Mouse (Mus musculus): Measurements from ENCODE around the gene Asb9. TPM values are rescaled to one million over a fixed set of nuclear protein-coding genes. Genes with fewer than 3 reads are reported as not detected.

The Asb9 gene
- not detected in 2 replicates for polyA plus RNA-seq (2015; fragmentation: Nextera tagmentation; extraction: Ambion mirVana)

GRCm38 (mm10) chrX:164505709-164506498, at the start of gene Asb9:
Gene Asb9, plus strand, starts transcription at chrX:164506327.
- Histone ChIP-seq H3K4me2 (no peak within 1 kb of the TSS), H3K36me3 (no peaks in the 10 kb centered on the region), H3K9ac (no peak within 1 kb of the TSS), H3K4me3 (no peak within 1 kb of the TSS), H3K27ac (no peak within 1 kb of the TSS), H3K9me3 (replicated peaks) (no peaks in the 10 kb centered on the region), H3K4me1 (replicated peaks) (no peaks in the 10 kb centered on the region), H3K27me3 (no peaks in the 10 kb centered on the region)
- ATAC-seq (replicated peaks; ENCODE audit: insufficient number of reproducible peaks, insufficient read depth, low FRiP score, low read depth), result no peak
- WGBS, result 58% methylated on average over 10 of the region's 10 CpGs

GRCm38 (mm10) chrX:164459205-164459878, 46.8 kb upstream of the Asb9 start:
- no peak for ATAC-seq (replicated peaks; ENCODE audit: insufficient number of reproducible peaks, insufficient read depth, low FRiP score, low read depth)
- Histone ChIP-seq H3K9ac (no peak overlapping the region), H3K4me2 (no peak overlapping the region), H3K27ac (no peak overlapping the region), H3K4me1 (replicated peaks) (no peaks in the 10 kb centered on the region), H3K36me3 (no peaks in the 10 kb centered on the region), H3K4me3 (no peak overlapping the region), H3K27me3 (no peaks in the 10 kb centered on the region), H3K9me3 (replicated peaks) (no peaks in the 10 kb centered on the region)
- 61% methylated on average over 6 of the region's 6 CpGs for WGBS

GRCm38 (mm10) chrX:164502258-164502657, 3.9 kb upstream of the Asb9 start:
- Histone ChIP-seq H3K9me3 (replicated peaks) (no peaks in the 10 kb centered on the region), H3K36me3 (no peaks in the 10 kb centered on the region), H3K4me1 (replicated peaks) (no peaks in the 10 kb centered on the region), H3K27me3 (no peaks in the 10 kb centered on the region), H3K4me3 (no peak overlapping the region), H3K27ac (no peak overlapping the region), H3K4me2 (no peak overlapping the region), H3K9ac (no peak overlapping the region)
- ATAC-seq (replicated peaks; ENCODE audit: insufficient number of reproducible peaks, insufficient read depth, low FRiP score, low read depth), result no peak
- 68% methylated on average over 2 of the region's 2 CpGs for WGBS

- WGBS, result 77% methylated on average over 4 of the region's 4 CpGs
- Histone ChIP-seq H3K4me1 (replicated peaks) (no peaks in the 10 kb centered on the region), H3K9me3 (replicated peaks) (no peaks in the 10 kb centered on the region), H3K9ac (no peak overlapping the region), H3K4me2 (no peak overlapping the region), H3K36me3 (no peaks in the 10 kb centered on the region), H3K27ac (no peak overlapping the region), H3K4me3 (no peak overlapping the region), H3K27me3 (no peaks in the 10 kb centered on the region)
- ATAC-seq (replicated peaks; ENCODE audit: insufficient number of reproducible peaks, insufficient read depth, low FRiP score, low read depth), result no peak
Observed at GRCm38 (mm10) chrX:164507068-164507467, 941 bp downstream of the Asb9 start.

DNA sequence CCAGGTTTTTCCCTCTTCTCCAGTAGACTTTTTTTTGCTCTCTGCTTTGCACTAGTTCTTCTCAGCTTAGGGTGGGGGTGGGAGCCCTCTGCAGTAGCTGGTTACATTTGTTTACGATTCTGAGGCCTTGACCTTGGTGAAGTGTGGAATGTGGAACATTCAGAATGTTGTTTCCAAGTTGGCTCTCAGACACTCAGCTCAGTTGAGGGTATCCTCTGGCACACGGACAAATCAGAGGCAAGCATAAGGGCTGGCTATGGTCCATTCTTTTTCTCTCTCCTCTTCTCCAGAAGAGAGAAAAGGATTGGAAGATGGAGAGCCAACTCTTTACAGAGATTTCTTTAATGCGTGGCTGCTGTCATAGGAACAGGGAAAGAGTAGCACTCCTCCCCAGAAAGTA, 2.6 kb downstream of the Asb9 start:
- Histone ChIP-seq H3K4me3 (no peak overlapping the region), H3K4me2 (no peak overlapping the region), H3K27me3 (no peaks in the 10 kb centered on the region), H3K36me3 (no peaks in the 10 kb centered on the region), H3K4me1 (replicated peaks) (no peaks in the 10 kb centered on the region), H3K9me3 (replicated peaks) (no peaks in the 10 kb centered on the region), H3K27ac (no peak overlapping the region), H3K9ac (no peak overlapping the region)
- WGBS, result 38% methylated on average over 3 of the region's 3 CpGs
- no peak for ATAC-seq (replicated peaks; ENCODE audit: insufficient number of reproducible peaks, insufficient read depth, low FRiP score, low read depth)

DNA sequence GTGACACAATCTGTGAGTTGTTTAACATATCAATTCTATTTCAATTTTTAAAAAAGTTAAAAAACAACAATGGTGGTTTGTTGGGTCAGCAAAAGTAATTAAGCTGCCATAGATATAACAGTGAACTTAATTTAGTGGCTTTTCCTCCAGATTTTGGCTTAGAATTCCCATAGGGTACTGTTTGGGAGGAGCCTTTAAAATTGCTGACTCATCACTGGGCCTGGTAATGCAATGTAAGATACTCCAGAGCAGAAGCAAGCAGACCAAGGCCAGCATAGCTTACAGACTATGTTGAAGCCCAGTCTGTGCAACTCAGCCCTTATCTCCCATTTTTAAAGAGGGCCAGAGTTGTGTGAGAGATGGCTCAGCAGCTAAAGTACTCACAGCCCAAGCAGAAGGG, 16.0 kb downstream of the Asb9 start:
- Histone ChIP-seq H3K4me2 (no peak overlapping the region), H3K9me3 (replicated peaks) (no peaks in the 10 kb centered on the region), H3K4me3 (no peak overlapping the region), H3K4me1 (replicated peaks) (no peaks in the 10 kb centered on the region), H3K36me3 (no peaks in the 10 kb centered on the region), H3K9ac (no peak overlapping the region), H3K27me3 (no peaks in the 10 kb centered on the region), H3K27ac (no peak overlapping the region)
- ATAC-seq (replicated peaks; ENCODE audit: insufficient number of reproducible peaks, insufficient read depth, low FRiP score, low read depth), result no peak

DNA sequence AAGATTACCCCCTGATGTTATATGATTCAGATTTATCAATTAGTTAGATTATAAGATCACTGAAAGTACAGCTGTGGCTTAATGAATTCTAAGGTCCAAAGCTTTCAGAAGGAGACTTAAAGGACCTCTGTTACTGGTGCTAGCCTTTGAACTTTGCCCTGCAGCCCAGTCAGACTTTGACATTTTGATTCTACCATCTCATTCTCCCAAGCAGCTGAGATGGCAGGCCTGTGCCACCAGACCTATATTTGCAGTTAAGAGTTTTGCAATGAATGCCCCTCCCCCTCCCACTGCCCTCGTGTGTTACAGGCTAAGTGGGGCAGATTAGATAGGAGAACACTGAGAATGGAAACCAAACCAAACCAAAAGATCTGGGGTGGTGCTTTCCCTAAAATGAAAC, 20.4 kb downstream of the Asb9 start:
- no peak overlapping the region for H3K4me2 ChIP-seq
- no peak overlapping the region for H3K27ac ChIP-seq
- H3K9me3 ChIP-seq (replicated peaks), result no peaks in the 10 kb centered on the region
- 18% methylated on average over 1 of the region's 1 CpGs for whole genome bisulfite sequencing
- no peaks in the 10 kb centered on the region for H3K36me3 ChIP-seq
- H3K27me3 ChIP-seq, result no peaks in the 10 kb centered on the region
- no peak for ATAC-seq (replicated peaks; ENCODE audit: insufficient number of reproducible peaks, insufficient read depth, low FRiP score, low read depth)
- H3K4me3 ChIP-seq, result no peak overlapping the region
- no peak overlapping the region for H3K9ac ChIP-seq
- H3K4me1 ChIP-seq (replicated peaks), result no peaks in the 10 kb centered on the region

DNA sequence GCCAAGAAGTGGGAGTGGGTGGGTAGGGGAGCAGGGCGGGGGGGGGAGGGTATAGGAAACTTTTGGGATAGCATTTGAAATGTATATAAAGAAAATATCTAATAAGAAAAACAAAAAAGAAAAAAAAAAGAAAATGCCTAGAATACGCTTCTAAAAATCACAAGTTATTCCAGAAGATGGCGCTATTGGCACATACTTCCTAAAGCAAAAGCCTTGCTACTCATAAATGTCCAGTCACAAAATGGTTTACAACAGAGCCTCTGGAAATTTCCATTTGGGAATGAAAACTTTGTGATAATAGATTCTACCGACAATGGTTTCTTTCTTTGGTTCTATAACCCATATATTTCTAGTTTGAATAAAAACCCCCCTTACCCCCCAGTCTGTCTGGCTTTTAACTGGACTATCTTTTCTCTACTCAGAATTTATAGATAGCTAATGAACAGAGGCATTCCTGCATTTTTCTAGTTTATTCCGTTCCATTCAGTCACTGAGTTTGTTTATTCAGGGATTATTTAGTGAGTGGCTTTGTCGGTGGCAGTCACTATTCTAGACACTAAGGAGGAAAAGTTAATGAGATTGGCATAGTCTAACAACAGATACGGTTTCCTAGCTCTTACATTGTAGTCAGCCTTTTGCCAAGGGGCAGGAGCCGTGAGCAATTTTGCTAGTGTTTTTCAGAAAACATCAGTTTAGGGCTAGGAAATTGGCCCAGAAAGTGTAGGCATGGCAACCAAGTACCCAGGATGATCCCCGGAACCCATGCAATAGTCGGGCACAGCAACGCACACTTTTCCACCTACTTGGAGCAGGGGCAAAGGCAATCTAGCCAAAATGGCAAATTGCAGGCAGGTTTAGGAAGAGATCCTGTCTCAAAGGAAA, 35.5 kb downstream of the Asb9 start:
- no peak for ATAC-seq (replicated peaks; ENCODE audit: insufficient number of reproducible peaks, insufficient read depth, low FRiP score, low read depth)
- H3K4me3 ChIP-seq, result no peak overlapping the region
- 0 out of 2 replicates have a peak, but pooled peaks cover 3% of the 10 kb centered on the region for H3K27me3 ChIP-seq
- H3K4me1 ChIP-seq (replicated peaks), result no peaks in the 10 kb centered on the region
- H3K9me3 ChIP-seq (replicated peaks), result no peaks in the 10 kb centered on the region
- H3K27ac ChIP-seq, result no peak overlapping the region
- no peak overlapping the region for H3K9ac ChIP-seq
- no peaks in the 10 kb centered on the region for H3K36me3 ChIP-seq
- no peak overlapping the region for H3K4me2 ChIP-seq
- WGBS, result 50% methylated on average over 11 of the region's 11 CpGs

GRCm38 (mm10) chrX:164570195-164570594, 64.1 kb downstream of the Asb9 start:
- Histone ChIP-seq H3K36me3 (no peaks in the 10 kb centered on the region), H3K9me3 (replicated peaks) (no peaks in the 10 kb centered on the region), H3K4me3 (no peak overlapping the region), H3K27me3 (no peaks in the 10 kb centered on the region), H3K27ac (no peak overlapping the region), H3K4me2 (no peak overlapping the region), H3K9ac (no peak overlapping the region), H3K4me1 (replicated peaks) (no peaks in the 10 kb centered on the region)
- ATAC-seq (replicated peaks; ENCODE audit: insufficient number of reproducible peaks, insufficient read depth, low FRiP score, low read depth), result no peak
- WGBS, result 45% methylated on average over 1 of the region's 1 CpGs

DNA sequence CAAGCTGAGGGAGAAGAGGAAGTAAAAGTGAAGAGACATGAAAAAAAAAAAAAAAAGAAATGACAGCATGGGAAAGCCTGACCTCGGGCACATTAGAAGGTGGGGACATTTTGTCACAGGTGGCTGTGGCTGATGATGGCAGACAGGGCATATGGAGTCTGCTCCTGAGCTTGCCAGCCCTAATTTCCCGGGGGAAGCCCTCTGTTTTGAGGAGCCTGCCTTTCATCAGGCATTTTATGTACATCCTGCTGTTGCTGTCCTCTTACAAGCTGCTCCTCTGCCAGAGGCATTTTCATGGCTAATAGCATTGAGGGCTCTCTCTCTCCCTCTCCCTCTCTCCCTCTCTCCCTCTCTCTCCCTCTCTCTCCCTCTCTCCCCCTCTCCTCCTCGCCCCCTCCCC, 70.8 kb downstream of the Asb9 start:
- WGBS, result 58% methylated on average over 2 of the region's 3 CpGs
- Histone ChIP-seq H3K27ac (no peak overlapping the region), H3K9ac (no peak overlapping the region), H3K27me3 (no peaks in the 10 kb centered on the region), H3K9me3 (replicated peaks) (no peaks in the 10 kb centered on the region), H3K36me3 (no peaks in the 10 kb centered on the region), H3K4me1 (replicated peaks) (no peaks in the 10 kb centered on the region), H3K4me2 (no peak overlapping the region), H3K4me3 (no peak overlapping the region)
- ATAC-seq (replicated peaks; ENCODE audit: insufficient number of reproducible peaks, insufficient read depth, low FRiP score, low read depth), result no peak

Data from heart, embryonic 15.5 days (tissue).